Mouse (Mus musculus): ENCODE results near the gene Tmem121. TPM values are rescaled to one million over a fixed set of nuclear protein-coding genes. Genes with fewer than 3 reads are reported as not detected.

Tmem121 gene
- 10 to 100 TPM; 20.5 to 23.8 TPM for total RNA-seq (2021)

DNA sequence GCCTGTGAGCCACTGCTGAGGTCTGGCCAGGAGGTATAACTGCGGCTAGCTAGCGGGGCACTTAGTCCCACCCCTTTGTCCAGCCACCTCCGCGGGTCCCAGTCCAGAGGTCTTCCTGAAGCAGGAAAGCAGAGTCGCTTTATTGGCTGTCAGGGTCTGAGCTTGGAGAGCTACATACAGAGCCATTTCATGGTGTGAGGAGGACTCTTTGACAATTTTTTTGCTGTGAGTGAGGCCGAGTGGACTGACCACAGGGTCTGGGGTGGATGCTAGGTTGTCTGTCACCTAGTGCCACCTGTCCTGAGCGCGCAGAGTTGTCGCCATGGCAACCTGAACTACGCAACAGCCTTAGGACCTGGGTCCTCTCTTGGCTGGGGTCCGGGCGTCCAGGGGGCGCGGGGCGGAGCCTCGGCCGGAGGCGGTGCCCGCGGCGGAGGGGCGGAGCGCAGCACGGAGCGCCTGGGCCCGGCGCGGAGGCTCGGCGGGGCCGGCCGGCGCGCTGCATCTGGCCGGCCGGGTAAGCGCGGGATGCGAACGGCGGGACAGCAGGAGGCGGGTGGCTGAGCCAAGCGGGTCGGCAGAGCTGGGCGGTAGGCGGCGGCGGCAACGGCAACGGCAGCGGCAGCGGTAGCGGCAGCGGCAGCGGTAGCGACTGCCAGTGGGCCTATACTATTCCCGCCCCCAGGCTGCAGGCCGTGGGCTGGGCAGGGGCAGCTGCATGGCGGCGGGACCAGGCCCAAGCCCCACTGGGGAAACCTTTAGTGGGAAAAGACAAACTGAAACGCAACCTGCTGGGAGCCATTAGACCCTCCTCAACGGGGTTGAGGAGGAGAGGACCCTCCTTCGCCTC, at the start of gene Tmem121:
TSS of gene Tmem121 (plus strand) at position 489 of the 850 bp plus-strand sequence.
- DNase-seq = peak; percentile 38 to 49

DNA sequence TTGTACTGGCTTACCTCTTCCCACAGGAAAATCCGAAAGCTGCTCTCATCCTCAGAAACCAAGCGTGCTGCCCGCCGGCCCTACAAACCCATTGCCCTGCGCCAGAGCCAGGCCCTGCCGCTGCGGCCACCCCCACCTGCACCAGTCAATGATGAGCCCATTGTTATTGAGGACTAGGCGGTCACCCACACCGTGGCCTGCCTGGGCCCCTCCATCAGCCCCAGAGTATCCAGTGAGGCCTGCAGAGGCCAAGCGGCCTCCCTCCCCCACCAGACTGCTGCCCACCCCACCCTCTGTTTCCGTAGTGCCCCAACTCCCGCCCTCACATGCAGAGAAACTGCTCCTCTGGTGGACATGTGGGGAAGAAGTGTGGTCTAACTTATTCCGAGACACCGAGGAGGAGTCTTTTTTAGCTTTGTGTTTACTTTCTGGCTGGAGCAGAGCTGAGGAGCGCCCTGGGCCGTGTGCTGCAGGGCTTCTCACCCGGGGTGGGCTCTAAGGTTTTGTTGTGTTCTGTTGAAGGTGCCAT, 49.2 kb upstream of the Tmem121 start:
- DNase-seq = no peak

DNA sequence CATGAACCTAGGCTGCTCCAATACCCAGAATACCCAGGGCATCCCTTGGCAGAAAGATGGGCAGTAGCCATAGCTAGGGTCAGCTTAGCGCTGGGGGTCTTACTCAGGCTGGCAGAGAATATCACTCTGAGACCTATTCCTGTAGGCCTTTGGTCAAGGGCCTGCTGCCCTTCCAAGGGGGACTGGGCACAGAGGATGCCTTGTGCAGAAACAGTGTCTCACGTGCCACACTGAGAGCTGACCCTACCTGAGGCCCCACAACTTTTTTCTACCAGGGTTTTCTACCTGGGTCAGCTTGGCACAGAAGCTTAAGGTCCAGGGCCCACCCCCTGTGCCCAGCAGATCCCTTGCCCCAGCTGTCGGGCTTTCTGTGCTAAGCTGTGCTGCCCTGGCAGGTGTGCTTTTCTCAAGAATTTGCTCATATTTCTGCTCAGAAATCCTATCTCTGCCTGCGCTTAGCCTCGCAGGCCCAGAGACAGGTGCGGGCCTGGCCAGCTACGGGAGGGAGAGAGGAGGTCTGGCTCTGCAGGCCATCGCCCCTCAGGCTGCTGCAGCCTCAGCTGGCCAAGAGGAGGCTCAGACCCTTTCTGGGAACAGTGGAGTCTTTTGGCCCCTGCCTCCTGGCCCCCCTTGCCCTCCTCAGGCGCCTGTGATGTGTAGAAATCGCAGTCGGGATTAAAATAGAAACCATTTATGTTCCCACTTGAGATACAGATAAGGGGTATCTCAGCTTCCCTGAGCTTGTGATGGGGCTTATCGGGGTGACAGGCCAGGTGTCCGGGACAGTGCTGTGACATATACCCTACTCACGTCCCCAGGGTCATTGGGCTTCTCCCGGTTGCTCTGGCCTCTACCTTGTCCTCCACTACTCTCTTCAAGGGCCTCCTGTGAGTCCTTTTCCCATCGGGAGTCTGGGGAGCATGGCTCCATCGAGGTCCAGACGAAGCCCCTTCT, 48.2 kb upstream of the Tmem121 start:
- no peak for DNase-seq

DNA sequence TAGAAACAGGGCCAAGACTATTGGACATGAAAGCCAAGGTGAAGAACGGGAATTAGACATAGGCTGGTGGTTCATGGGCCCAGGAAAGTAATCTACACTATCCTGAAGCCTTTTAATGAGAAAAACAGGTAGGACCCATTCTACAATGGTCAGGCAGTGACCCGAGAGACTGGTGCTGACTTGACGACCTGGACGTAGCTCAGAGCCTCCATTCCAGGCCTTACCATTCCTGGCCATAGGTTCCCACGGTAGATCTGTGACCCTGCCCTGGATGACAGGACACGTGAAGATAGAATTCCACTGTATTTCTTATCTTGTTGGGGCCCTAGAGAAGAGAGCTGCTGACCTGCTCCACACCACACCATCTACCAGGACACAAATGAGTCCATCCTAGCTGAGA, 47.4 kb upstream of the Tmem121 start:
- DNase-seq = no peak

DNA sequence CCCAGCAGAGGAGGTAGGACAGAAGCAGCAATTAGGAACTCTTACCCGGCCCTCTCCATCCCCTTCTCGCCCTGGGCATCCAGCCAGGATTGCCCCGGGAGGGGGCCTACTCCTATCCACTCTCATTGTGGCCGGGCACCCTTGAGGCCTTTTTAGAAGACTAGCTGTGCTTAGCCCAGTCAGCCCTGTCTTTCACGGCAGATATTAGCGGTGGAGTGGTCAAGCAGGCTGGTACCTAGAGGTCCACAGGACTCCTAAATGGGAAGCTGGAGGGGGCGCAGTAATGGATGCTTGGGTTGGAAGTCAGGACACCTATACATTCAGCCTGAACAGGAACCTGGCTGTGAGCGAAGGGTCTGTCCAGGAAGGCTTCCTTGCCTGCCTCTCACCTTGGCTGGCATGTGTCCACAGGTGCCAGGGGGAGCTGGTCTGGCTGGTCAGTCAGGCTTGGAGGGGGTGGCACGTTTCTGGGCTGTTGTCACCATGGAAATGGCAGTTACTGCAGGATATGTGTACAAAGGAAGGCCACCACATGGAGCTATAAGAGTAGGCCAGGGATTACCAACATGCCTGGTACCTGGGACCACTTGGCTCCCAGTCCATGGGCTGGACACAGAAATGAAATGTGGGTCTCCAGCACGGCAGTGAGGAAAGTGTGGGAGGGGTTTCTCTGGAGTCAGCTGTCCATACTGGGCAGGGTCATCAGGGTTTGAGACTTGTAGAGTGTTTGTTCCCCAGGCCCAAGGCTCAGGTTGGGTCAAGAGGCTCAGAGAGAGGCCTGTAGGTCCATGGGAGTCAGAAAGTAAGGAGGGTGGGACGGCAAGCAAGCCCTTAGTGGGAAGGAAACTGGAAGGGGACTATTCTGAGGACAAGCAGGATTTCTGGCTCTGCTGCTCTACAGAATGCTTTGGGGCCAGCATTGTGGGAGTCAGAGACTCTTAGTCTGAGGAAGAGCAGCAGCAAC, 46.5 kb upstream of the Tmem121 start:
- no peak for DNase-seq

DNA sequence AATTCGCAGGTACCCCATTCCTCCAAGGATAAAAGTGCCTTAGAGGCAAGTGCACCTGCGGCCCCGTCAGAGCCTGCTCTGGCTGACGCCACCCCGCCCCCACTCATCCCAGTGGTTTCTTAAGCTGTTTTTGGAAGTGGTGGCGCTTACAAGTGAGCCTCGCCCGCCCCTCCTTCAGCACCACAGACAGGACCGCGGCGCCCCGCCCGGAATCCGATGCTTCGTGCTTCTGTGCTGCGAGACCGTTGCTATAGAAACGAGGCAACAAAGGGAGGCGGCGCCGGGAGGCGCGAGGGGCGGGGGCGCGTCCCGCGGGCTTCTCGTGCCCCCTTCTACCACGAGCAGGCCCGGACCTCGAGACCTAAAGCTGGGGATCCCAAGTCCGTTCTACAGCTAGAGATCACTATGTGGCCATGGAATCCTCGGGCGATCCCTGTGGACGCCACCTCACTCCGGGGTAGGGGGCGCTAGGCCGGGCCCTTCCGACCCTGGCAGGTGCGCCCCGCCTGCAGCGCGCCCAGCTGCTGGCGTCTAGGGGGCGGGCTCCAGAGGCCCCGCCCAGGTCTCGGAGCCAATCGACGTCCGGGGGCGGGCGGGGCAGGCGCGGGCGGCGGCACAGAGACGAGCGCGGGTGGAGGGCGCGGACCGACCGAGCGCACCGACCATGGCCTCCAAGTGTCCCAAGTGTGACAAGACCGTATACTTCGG, 45.7 kb upstream of the Tmem121 start, which contains the start of gene Crip2:
TSS of gene Crip2 (plus strand) at position 329 of the 708 bp plus-strand sequence.
- peak; percentile 89 to 91 for DNase-seq

DNA sequence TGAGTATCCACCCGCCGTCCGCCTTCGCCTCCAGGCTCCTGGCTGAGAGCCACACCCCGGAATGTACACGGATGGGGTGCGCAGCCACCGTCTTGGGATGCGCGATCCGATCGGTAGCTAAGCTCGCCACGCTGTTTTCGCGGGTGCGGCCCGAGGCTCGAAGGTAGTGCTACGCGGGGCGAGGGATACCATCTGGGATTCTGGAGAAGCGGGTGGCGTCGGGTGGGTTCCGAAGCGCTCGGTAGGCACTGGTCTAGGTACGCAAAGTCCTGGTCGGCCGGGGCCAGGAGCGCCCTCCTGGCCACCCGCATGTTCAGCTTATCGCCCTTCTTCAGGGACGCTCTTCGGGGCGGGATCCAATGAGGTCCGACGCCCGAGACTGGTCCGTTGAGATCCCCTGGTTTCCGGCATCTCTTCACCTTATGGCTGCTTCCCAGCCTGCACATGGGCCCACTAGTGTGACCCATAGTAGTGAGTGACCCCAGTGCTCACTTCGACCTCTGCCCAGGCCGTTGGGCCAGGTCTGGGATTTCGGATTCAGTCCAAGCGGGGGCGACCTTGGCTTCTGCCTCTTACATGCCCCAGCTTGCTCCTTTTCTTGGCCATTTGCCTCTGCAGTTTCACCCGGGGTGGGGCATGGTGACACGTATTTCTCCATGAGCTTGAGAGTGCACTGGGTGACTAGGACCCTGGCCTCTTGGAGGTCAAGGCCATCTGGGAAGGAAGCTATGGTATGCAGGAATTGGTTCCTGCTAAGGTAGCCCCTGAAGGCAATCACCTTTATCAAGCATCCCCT, 44.9 kb upstream of the Tmem121 start:
- DNase-seq = peak in 1 of 2 experiments; percentile 40

DNA sequence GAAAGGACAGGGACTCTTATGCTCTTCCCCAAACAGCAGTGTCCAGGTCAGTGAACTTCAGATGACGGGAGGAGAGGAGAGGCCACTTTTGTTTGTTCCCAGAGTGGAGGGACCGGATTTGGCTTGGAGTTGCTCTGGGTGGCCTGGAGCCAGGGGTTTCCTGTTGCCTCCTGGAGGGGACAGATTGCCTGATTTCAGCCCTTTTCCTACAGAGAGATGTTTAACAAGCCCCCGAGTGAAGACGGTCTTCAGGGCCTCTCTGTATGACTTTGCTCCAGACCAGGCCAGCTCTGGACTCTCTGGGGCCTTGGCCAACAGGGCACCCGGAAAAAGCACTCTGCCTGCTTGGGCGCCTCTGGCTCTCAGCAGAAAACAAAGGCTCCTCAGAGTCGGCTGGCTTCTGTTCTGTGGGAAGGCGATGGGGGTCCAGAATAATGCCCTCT, 44.2 kb upstream of the Tmem121 start:
- DNase-seq = peak; percentile 58 to 64

DNA sequence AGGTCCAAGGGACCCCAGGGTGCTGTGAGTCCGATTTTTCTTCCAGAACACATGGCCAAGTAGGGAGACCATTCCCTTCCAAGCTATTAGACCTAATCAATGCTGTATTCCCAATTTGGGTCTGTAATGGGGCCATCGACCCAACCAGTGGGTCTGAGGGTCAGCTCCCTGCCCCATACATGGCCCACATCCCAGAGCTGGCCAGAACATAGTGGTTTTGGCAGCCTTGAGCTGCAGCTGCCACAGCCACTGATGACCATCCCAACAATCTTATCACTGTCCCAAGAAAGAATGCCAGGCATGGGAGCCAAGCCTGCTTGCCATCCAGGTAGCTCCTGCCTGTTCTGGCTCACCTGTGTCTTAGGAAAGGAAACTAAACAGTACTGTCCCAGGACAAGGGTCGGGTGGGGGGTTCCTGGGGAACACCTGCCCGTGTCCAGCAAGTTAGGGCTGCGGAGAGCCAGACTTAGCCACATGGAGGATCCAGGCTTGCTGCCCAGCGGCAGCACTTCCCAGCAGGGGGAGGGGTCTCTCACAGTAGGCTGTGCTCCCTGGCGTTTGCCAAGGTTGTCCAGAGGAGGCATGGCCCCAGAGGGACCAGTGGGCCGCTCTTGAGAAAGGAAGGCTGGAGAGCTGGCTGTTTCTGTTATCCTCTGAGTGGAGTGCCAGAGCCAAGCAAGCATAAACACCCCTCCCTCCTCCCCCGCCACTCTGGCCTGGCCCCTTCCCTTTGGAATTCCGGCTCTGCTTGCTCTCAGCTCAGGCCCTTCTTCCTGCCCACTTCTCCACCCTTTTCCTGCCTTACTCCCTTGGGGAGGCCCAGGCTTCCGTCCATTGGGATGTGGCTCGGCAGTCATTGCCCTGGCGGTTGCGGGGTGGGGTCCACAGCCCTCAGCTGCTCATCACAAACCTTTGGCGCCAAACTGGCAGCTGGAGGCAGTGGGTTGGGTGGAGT, 43.4 kb upstream of the Tmem121 start:
- DNase-seq = peak in 1 of 2 experiments; percentile 72

DNA sequence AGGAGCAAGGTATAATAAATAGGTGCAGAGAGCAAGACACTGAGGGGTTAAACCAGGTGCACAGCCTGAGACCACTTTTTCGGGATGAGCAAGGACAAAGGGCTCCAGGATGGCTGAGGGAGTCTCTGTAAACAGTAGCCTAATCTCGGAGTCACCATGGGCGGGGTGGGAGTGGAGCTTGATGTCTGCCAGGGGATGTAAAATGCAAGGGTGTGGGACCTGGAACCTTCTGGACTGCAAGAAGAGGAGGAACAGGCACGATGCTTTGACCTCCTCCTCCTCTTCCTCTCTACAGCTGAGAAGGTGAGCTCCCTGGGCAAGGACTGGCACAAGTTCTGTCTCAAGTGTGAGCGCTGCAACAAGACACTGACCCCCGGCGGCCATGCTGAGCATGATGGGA, 42.6 kb upstream of the Tmem121 start:
- DNase-seq = no peak

DNA sequence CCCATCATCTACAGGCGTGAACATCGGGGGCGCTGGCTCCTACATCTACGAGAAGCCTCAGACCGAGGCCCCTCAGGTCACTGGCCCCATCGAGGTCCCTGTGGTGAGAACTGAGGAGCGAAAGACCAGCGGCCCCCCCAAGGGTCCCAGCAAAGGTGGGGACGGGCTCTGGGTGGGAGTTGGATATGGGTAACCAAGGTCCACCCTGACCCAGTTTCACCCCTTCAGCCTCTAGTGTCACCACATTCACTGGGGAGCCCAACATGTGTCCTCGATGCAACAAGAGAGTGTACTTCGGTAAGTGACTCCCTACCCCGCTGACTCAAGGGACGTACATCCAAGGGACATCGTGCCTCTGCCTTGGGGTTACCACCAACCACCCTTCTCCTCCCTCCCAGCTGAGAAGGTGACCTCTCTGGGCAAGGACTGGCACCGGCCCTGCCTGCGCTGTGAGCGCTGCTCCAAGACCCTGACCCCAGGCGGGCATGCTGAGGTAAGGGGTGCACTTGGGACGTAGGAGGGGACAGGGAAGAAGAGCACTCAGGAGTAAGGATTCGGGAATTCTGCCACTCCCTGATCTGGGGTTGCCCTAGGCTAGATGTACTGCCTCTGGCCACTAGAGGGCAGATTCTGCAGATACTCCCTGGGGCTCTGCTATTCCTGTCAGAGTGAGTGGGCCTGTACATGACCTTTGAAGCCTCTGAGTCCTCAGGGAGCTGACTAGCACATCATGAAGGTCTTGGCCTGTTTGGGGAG, 41.6 kb upstream of the Tmem121 start:
- no peak for DNase-seq

DNA sequence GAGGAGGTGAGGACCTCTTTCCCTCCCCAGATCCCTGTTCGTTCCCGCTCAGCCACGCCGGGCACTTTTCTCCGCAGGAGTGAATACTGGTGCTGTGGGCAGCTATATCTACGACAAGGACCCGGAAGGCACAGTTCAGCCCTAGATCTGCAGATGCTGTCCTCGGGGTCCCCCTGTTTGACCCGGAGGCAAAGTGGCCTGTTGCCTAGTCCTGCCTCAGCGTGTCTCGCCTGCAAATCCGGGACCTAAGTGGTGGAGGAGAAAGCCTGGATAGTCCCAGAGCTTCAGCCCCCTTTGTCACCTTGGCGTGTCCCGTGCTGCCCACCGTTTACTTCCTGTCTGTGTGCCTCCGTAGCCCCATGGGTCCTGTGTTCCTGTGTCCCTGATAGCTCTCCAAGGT, 40.8 kb upstream of the Tmem121 start:
- no peak for DNase-seq

DNA sequence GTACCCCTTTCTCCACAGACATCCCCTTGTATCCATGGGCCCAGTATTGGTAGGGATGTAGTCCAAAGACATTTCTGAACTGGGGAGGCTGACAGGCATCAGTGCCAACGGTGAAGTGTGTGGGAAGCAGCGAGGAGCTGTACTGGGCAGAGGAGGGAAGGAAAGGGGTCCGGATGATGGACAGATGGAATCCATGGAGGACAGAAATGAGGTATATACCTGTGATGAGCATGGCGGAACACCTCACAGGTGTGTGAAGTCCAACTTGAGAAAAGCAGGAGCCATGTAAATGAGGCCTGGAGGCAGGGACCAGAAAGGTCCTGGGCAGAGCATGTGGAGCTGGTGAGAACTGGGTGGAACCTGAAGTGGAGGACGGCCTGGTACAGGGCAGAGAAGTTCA, 40.1 kb upstream of the Tmem121 start:
- no peak for DNase-seq

DNA sequence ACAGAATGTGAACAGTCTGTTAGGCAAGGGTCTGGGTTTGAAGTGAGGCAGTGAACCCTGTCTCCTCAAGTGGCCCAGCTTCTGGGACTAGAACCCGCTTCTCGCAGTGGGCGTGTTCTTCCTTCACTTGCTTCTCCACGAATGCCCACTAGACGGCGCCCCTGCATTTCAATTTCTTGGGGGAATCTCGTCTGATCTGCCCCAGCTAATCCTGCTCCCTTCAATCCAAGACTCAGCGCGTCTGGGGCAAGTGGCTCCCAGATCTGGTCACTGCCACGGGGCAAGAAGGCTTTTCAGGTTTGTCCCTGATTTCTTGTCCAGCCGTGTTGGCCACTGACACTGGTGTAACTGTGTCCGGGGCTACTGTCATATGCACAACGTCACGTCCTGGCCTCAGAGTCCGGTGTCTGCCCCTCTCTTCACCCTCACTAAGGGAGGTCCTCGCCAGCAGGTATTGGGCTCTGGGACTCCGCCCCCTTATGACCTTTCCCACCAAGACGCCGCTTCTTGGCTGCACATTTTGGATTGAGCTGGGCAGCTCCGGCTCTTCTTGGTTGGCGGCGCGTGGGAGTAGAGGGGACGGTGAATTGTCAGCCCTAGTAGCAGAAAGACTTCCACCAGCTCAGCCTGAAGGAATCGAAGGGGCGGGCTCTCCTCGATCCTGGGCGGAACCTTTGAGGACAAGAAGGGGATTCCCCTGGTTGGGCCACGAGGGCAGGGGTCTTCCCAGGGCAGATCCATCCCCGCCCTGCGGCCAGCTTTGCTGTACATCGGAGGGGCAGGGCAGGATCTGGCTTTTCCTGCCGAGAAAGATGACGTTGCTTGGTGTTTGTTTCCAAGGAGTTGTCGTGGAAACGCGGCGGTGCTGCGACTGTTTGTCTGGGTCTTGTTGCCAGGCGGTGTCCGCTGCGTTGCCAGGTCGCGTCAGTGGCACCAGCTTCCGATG, 39.3 kb upstream of the Tmem121 start, which contains the start of gene Crip1:
TSS of gene Crip1 (plus strand) at position 205 of the 946 bp plus-strand sequence.
- peak; percentile 85 to 86 for DNase-seq

DNA sequence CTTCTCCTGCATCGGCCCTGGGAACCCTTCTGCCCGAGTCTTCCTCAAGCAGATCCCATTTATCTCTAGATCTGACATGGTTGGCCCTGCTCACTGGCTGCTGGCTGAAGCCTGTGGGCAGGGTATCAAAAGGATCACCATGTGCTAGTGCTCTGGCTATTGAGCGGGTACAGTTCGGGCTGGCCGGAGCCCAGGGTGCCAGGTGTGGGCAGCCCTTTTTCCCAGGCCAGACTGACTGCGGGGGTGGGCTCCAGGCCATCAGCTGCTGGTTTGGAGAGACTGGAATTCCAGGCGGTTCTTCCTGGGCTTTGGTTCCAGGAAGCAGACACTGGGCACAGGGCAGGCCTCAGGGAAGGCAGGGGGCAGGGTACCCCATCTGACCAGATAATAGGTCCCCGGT, 38.2 kb upstream of the Tmem121 start:
- DNase-seq = no peak

DNA sequence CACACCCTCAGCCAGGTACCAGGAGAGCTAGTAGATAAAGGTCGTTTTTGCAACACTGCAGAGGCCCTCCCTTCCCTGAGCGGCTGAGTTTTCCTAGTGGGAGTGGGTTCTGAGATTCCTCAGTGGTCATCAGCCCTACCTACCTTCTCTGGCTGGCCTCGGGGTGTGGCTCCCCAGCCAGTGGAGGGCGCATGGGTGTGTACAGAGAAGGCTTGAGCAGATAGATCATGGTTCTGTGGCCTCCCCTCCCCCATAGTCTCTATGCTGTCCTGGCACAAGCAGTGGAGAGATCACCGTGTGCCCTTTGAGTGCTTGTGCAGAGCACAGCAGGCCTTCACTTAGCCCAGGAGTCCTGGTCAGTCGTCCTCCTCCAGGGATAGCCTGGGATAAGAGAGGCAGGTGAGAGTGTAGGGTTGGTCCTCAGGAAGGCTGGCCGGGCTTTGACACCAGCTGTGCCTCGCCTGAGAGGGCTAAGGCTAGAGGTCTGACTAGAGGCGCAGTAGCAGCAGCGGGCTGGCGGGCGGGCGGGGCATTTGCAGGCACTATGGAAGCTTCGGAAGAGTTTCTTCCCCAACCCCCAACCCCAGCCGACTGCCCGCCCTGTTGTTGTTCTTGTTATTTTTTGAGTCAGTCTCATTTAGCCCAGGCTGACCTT, 37.2 kb upstream of the Tmem121 start:
- DNase-seq = no peak

All from layer of hippocampus, postnatal 36 days (tissue).